Mouse (Mus musculus): ENCODE measurements around the gene Mcf2l. TPM values are rescaled to one million over a fixed set of nuclear protein-coding genes. Genes with fewer than 3 reads are reported as not detected.

Gene Mcf2l
- polyA plus RNA-seq, 1 experiment = 9.7 TPM

DNA sequence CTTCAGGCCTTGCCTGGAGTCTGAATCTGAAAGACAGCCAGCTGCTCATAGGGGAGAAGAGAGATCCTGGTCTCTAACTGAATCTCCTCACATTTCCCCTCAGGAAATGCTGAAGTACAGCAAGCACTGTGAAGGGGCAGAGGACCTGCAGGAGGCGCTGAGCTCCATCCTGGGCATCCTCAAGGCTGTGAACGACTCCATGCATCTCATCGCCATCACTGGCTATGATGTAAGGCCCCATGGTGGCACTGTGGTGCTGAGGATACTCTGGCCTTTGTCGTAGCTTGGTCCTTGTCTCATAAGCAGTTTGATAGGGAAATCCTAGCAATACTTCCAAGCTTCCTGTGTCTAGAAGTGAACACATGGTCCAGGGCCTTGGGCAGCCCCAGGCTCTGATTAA is 136.7 kb downstream of the Mcf2l start:
- Histone ChIP-seq H3K4me1 (replicated peaks; ENCODE audit: control insufficient read depth, insufficient read depth, low read length) (no peaks in the 10 kb centered on the region), H3K27ac (ENCODE audit: control insufficient read depth, insufficient read depth, low read length) (no peak overlapping the region), H3K27me3 (ENCODE audit: control insufficient read depth, insufficient read depth, low read length) (no peaks in the 10 kb centered on the region), H3K36me3 (ENCODE audit: control insufficient read depth, insufficient read depth, low read length) (no peaks in the 10 kb centered on the region), H3K4me3 (ENCODE audit: control insufficient read depth, insufficient read depth, low read length) (no peak overlapping the region)
- no peak for TF ChIP-seq CTCF (IDR thresholded peaks at IDR 0.05; ENCODE audit: borderline replicate concordance, control insufficient read depth, extremely low read depth, insufficient read depth, low read length, poor library complexity)
- WGBS = 84% methylated on average over 4 of the region's 4 CpGs
- no peak for DNase-seq

DNA sequence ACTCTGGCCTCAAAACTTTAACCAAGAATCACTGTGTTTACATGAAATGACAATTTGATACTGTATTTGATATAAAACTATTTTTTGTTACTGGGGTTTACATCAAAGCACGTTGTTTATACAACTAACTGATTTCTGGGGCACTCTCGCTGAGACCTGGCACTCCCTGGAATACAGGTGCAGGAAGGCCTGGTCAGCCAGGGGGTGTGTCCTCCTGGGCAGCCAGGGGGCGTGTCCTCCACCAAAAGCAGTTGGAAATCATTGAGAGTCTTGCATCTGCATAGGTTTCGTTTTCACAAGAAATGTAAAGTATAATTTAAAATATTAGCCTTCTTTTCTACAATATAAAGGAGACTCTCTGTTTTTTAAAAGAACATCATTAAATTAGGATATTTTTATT is 146.0 kb downstream of the Mcf2l start:
- no peak overlapping the region for H3K4me3 ChIP-seq (ENCODE audit: control insufficient read depth, insufficient read depth, low read length)
- no peak for DNase-seq
- no peak for TF ChIP-seq CTCF (IDR thresholded peaks at IDR 0.05; ENCODE audit: borderline replicate concordance, control insufficient read depth, extremely low read depth, insufficient read depth, low read length, poor library complexity)
- no peak for TF ChIP-seq POLR2A (IDR thresholded peaks at IDR 0.05; ENCODE audit: control insufficient read depth, extremely low read depth, insufficient read depth, low read length, poor library complexity)
- no peak overlapping the region for H3K27ac ChIP-seq (ENCODE audit: control insufficient read depth, insufficient read depth, low read length)
- H3K27me3 ChIP-seq (ENCODE audit: control insufficient read depth, insufficient read depth, low read length) = no peaks in the 10 kb centered on the region
- H3K36me3 ChIP-seq (ENCODE audit: control insufficient read depth, insufficient read depth, low read length) = no peaks in the 10 kb centered on the region
- WGBS = 70% methylated on average over 4 of the region's 4 CpGs
- no peaks in the 10 kb centered on the region for H3K4me1 ChIP-seq (replicated peaks; ENCODE audit: control insufficient read depth, insufficient read depth, low read length)

DNA sequence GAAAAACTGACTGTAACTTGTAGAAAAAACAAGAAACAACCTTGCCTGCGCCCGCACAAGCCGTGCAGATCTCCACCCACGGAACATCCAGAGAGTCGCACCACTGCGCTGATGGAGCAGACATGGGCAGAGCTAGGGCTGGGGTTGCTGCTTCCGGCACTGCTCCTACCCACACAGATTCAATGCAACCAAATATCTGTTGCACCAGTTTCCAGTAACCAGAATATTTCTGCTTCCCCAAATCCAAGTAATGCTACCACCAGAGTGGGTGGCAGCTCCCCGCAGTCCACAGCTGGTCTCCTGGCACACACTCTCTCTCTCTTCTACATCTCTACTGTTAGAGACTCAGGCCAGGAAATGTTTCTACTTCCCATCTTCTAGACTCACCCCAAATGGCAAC is 148.2 kb downstream of the Mcf2l start:
- TF ChIP-seq CTCF (IDR thresholded peaks at IDR 0.05; ENCODE audit: borderline replicate concordance, control insufficient read depth, extremely low read depth, insufficient read depth, low read length, poor library complexity) (no peak), POLR2A (IDR thresholded peaks at IDR 0.05; ENCODE audit: control insufficient read depth, extremely low read depth, insufficient read depth, low read length, poor library complexity) (no peak)
- Histone ChIP-seq H3K27me3 (ENCODE audit: control insufficient read depth, insufficient read depth, low read length) (no peaks in the 10 kb centered on the region), H3K4me1 (replicated peaks; ENCODE audit: control insufficient read depth, insufficient read depth, low read length) (no peaks in the 10 kb centered on the region), H3K27ac (ENCODE audit: control insufficient read depth, insufficient read depth, low read length) (no peak overlapping the region), H3K4me3 (ENCODE audit: control insufficient read depth, insufficient read depth, low read length) (no peak overlapping the region), H3K36me3 (ENCODE audit: control insufficient read depth, insufficient read depth, low read length) (no peaks in the 10 kb centered on the region)
- 91% methylated on average over 8 of the region's 8 CpGs for WGBS
- DNase-seq = no peak

DNA sequence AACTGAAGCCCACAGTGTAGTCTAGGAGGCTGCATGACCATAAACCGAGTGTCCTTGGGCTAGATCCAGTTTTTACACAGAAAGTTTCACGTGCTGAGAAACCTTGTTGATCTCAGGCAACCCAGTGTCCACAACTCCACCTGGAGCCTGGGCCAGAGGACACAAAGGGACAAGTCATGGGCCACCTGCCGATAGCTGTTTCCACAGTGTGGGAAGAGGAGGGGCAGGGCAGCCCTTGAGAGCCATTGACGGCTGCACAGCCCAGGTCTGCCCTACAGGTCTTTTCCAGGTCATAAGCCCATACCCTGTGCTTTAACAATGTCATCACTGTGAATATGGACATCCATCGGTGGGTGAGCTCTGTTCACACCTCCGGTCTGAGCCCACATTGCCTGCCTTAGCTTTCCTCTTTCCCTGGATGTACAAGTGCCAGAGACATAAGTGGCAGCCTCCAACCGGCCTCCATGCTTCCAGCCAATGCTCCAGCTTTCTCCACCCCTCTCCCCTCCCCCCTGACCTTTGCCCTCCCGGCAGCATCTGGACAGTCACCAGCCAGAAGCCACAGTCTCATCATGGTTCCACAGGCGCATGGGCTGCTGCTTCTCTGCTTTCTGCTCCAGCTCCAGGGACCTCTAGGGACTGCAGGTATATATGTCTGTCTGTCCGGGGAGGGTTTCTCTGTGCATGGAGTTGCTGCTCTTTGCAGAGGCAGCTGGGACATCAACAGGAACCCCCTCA is 152.1 kb downstream of the Mcf2l start, which contains the start of gene F7:
Gene F7, plus strand, starts transcription at position 548 of the 738 bp plus-strand sequence.
- Histone ChIP-seq H3K4me3 (ENCODE audit: control insufficient read depth, insufficient read depth, low read length) (no peak within 1 kb of the TSS), H3K4me1 (replicated peaks; ENCODE audit: control insufficient read depth, insufficient read depth, low read length) (no peaks in the 10 kb centered on the region), H3K27me3 (ENCODE audit: control insufficient read depth, insufficient read depth, low read length) (no peaks in the 10 kb centered on the region), H3K36me3 (ENCODE audit: control insufficient read depth, insufficient read depth, low read length) (no peaks in the 10 kb centered on the region), H3K27ac (ENCODE audit: control insufficient read depth, insufficient read depth, low read length) (no peak within 1 kb of the TSS)
- TF ChIP-seq CTCF (IDR thresholded peaks at IDR 0.05; ENCODE audit: borderline replicate concordance, control insufficient read depth, extremely low read depth, insufficient read depth, low read length, poor library complexity) = no peak
- no peak for TF ChIP-seq POLR2A (IDR thresholded peaks at IDR 0.05; ENCODE audit: control insufficient read depth, extremely low read depth, insufficient read depth, low read length, poor library complexity)
- no peak for DNase-seq
- 84% methylated on average over 10 of the region's 10 CpGs for WGBS

- H3K4me1 ChIP-seq (replicated peaks; ENCODE audit: control insufficient read depth, insufficient read depth, low read length) = no peaks in the 10 kb centered on the region
- H3K27me3 ChIP-seq (ENCODE audit: control insufficient read depth, insufficient read depth, low read length) = no peaks in the 10 kb centered on the region
- WGBS = 75% methylated on average over 5 of the region's 5 CpGs
- no peak for TF ChIP-seq POLR2A (IDR thresholded peaks at IDR 0.05; ENCODE audit: control insufficient read depth, extremely low read depth, insufficient read depth, low read length, poor library complexity)
- no peak for TF ChIP-seq CTCF (IDR thresholded peaks at IDR 0.05; ENCODE audit: borderline replicate concordance, control insufficient read depth, extremely low read depth, insufficient read depth, low read length, poor library complexity)
- H3K4me3 ChIP-seq (ENCODE audit: control insufficient read depth, insufficient read depth, low read length) = no peak overlapping the region
- H3K36me3 ChIP-seq (ENCODE audit: control insufficient read depth, insufficient read depth, low read length) = no peaks in the 10 kb centered on the region
- DNase-seq = no peak
- no peak overlapping the region for H3K27ac ChIP-seq (ENCODE audit: control insufficient read depth, insufficient read depth, low read length)
These were observed 154.0 kb downstream of the Mcf2l start for GRCm38 (mm10) chr8:13027615-13028014.

DNA sequence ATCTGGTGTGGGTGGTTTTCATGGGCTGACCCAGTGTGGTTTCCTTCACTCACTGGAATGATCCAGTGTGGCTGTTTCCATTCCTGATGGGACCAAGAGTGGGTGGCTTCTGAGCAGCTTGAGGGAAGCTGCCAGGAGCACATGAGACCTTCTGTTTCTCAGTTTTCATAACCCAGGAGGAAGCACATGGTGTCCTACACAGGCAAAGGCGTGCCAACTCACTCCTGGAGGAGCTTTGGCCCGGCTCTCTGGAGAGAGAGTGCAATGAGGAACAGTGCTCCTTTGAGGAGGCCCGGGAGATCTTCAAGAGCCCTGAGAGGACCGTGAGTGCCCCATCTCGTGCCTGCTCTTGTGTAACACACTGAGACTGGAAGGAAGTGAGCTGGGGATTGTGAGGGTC is 154.9 kb downstream of the Mcf2l start:
- TF ChIP-seq POLR2A (IDR thresholded peaks at IDR 0.05; ENCODE audit: control insufficient read depth, extremely low read depth, insufficient read depth, low read length, poor library complexity) = no peak
- TF ChIP-seq CTCF (IDR thresholded peaks at IDR 0.05; ENCODE audit: borderline replicate concordance, control insufficient read depth, extremely low read depth, insufficient read depth, low read length, poor library complexity) = no peak
- H3K4me3 ChIP-seq (ENCODE audit: control insufficient read depth, insufficient read depth, low read length) = no peak overlapping the region
- H3K27ac ChIP-seq (ENCODE audit: control insufficient read depth, insufficient read depth, low read length) = no peak overlapping the region
- WGBS = 35% methylated on average over 5 of the region's 5 CpGs
- H3K4me1 ChIP-seq (replicated peaks; ENCODE audit: control insufficient read depth, insufficient read depth, low read length) = no peaks in the 10 kb centered on the region
- no peaks in the 10 kb centered on the region for H3K27me3 ChIP-seq (ENCODE audit: control insufficient read depth, insufficient read depth, low read length)
- no peak for DNase-seq
- no peaks in the 10 kb centered on the region for H3K36me3 ChIP-seq (ENCODE audit: control insufficient read depth, insufficient read depth, low read length)

Data from thymus, adult 2 months (tissue).